Comparison of ENCODE assay signal across 34 mouse cellular contexts in genomic region chr8:58395879-58396278, GRCm38 (mm10).
"Had no signal": no experiment of that assay in that cellular context is flagged by ENCODE, and none has a peak within 500 bp of the region (broad histone marks: within the 10 kb centered on the region; RNA-seq: fewer than 3 reads in every experiment).

No protein-coding gene starts in this region.

- H3K9me3 ChIP-seq: heart, embryonic 10.5 days; heart, embryonic 12.5 days; heart, embryonic 13.5 days; heart, embryonic 15.5 days; hindbrain, embryonic 10.5 days; hindbrain, embryonic 12.5 days; hindbrain, embryonic 13.5 days; hindbrain, embryonic 15.5 days; intestine, embryonic 15.5 days; kidney, embryonic 15.5 days had no signal

- H3K4me2 ChIP-seq: heart, embryonic 11.5 days; heart, embryonic 12.5 days; heart, embryonic 13.5 days; heart, embryonic 15.5 days; hindbrain, embryonic 12.5 days; hindbrain, embryonic 13.5 days; hindbrain, embryonic 14.5 days; hindbrain, embryonic 15.5 days; intestine, embryonic 15.5 days; kidney, embryonic 15.5 days had no signal

- H3K9ac ChIP-seq: heart, embryonic 12.5 days; heart, embryonic 13.5 days; heart, embryonic 15.5 days; hindbrain, embryonic 12.5 days; hindbrain, embryonic 13.5 days; hindbrain, embryonic 14.5 days; hindbrain, embryonic 15.5 days; intestine, embryonic 15.5 days; kidney, embryonic 15.5 days had no signal

- H3K27me3 ChIP-seq: heart, embryonic 12.5 days; heart, embryonic 13.5 days; heart, embryonic 15.5 days; hindbrain, embryonic 12.5 days; hindbrain, embryonic 13.5 days; hindbrain, embryonic 15.5 days; intestine, embryonic 15.5 days; kidney, embryonic 15.5 days had no signal

- ATAC-seq: hindbrain, embryonic 16.5 days; hindbrain, postnatal 0 days; inflammation-experienced regulatory T-cells, adult 6 months; intestine, embryonic 15.5 days; intestine, embryonic 16.5 days; intestine, postnatal 0 days had no signal

- H3K27ac ChIP-seq: heart, adult 2 months; heart, embryonic 10.5 days; heart, embryonic 13.5 days; heart, embryonic 15.5 days; hindbrain, embryonic 10.5 days; hindbrain, embryonic 12.5 days; hindbrain, embryonic 13.5 days; hindbrain, embryonic 14.5 days; hindbrain, embryonic 15.5 days; hindbrain, postnatal 0 days; intestine, embryonic 15.5 days; kidney, embryonic 15.5 days; kidney, postnatal 0 days; layer of hippocampus, adult 2 months had no signal

- H3K4me1 ChIP-seq: heart, embryonic 10.5 days; heart, embryonic 12.5 days; heart, embryonic 13.5 days; heart, embryonic 15.5 days; hindbrain, embryonic 10.5 days; hindbrain, embryonic 12.5 days; hindbrain, embryonic 13.5 days; hindbrain, embryonic 15.5 days; intestine, embryonic 15.5 days; kidney, embryonic 15.5 days had no signal

- H3K36me3 ChIP-seq: heart, embryonic 10.5 days; heart, embryonic 12.5 days; heart, embryonic 13.5 days; heart, embryonic 15.5 days; hindbrain, embryonic 10.5 days; hindbrain, embryonic 12.5 days; hindbrain, embryonic 13.5 days; hindbrain, embryonic 15.5 days; intestine, embryonic 15.5 days; kidney, embryonic 15.5 days had no signal

- DNase-seq: heart, adult 2 months; heart, postnatal 10 days; heart, postnatal 14 days; heart, postnatal 36 days; heart, postnatal 4 days; kidney, adult 11 months; kidney, adult 18-20 months; kidney, adult 8-10 months; kidney, adult 9 months; kidney, postnatal 10 days; kidney, postnatal 14 days; kidney, postnatal 25 days; kidney, postnatal 36 days; kidney, postnatal 4 days; layer of hippocampus, postnatal 36 days had no signal

- H3K4me3 ChIP-seq: heart, adult 2 months; heart, embryonic 10.5 days; heart, embryonic 12.5 days; heart, embryonic 13.5 days; heart, embryonic 15.5 days; hindbrain, embryonic 10.5 days; hindbrain, embryonic 12.5 days; hindbrain, embryonic 13.5 days; hindbrain, embryonic 15.5 days; intestine, embryonic 15.5 days; kidney, embryonic 15.5 days; layer of hippocampus, adult 2 months had no signal
